Mouse (Mus musculus) ES-Bruce4 (cell line): Measurements from ENCODE around the gene Amtn. TPM values are rescaled to one million over a fixed set of nuclear protein-coding genes. Genes with fewer than 3 reads are reported as not detected.
"Not testable (repeated sequence)": the region's sequence is repeated elsewhere in the genome, so short reads cannot be mapped to it uniquely, and the experiment has no call there.

Experiments
- H3K27ac ChIP-seq: 2 replicates; pipeline ENCODE4 v1.5.1; 2012; ENCODE audit warnings: low read length, inconsistent platforms; ENCODE audit not compliant: insufficient read depth
- H3K27me3 ChIP-seq: 2 replicates; pipeline ENCODE4 v1.6.1; 2012; ENCODE audit warnings: mild to moderate bottlenecking, low read length, inconsistent platforms; ENCODE audit not compliant: control insufficient read depth, poor library complexity, insufficient read depth, severe bottlenecking
- H3K36me3 ChIP-seq: 2 replicates; pipeline ENCODE4 v1.6.1; 2012; ENCODE audit warnings: inconsistent platforms, mild to moderate bottlenecking, low read length, moderate library complexity; ENCODE audit not compliant: control insufficient read depth, poor library complexity, insufficient read depth, severe bottlenecking
- H3K4me1 ChIP-seq: one replicate; pipeline ENCODE4 v1.8.1; 2011; ENCODE audit warnings: low read length; ENCODE audit not compliant: control insufficient read depth, insufficient read depth
- H3K4me3 ChIP-seq: 2 replicates; pipeline ENCODE4 v1.5.1; 2011; ENCODE audit warnings: low read depth, mild to moderate bottlenecking, low read length
- H3K9ac ChIP-seq: 2 replicates; pipeline ENCODE4 v1.6.1; 2012; ENCODE audit warnings: low read depth, mild to moderate bottlenecking, inconsistent platforms; ENCODE audit not compliant: poor library complexity, severe bottlenecking
- H3K9me3 ChIP-seq: replicated peaks from 2 replicates; pipeline ENCODE4 v1.6.1; 2012; ENCODE audit warnings: mild to moderate bottlenecking, low read length, inconsistent platforms; ENCODE audit not compliant: control insufficient read depth, poor library complexity, insufficient read depth, severe bottlenecking
- CTCF ChIP-seq: IDR thresholded peaks from one replicate; pipeline ENCODE4 v1.8.1; 2011; ENCODE audit warnings: low read depth, low read length
- EP300 ChIP-seq: IDR thresholded peaks from 2 replicates; pipeline ENCODE4 v1.6.1; 2011; ENCODE audit warnings: low read depth, low read length; ENCODE audit not compliant: insufficient read depth
- POLR2A ChIP-seq: IDR thresholded peaks from one replicate; pipeline ENCODE4 v1.8.1; 2011; ENCODE audit warnings: low read length; ENCODE audit not compliant: insufficient read depth
- polyA plus RNA-seq: library from polyadenylated mRNA; stranded (reverse); fragments of >200 nt; gene quantifications from 2 replicates; pipeline ENCODE4 v1.2.4, GENCODE M21; 2011; ENCODE audit warnings: low read depth; ENCODE audit not compliant: missing spikeins, insufficient read depth, insufficient read length

Amtn gene
- not detected in 2 replicates for polyA plus RNA-seq

- Histone ChIP-seq H3K9ac (no peak within 1 kb of the TSS), H3K4me1 (no peaks in the 10 kb centered on the region), H3K27me3 (no peaks in the 10 kb centered on the region), H3K9me3 (no peaks in the 10 kb centered on the region), H3K36me3 (no peaks in the 10 kb centered on the region), H3K27ac (no peak within 1 kb of the TSS), H3K4me3 (no peak within 1 kb of the TSS)
- TF ChIP-seq CTCF (no peak), EP300 (no peak), POLR2A (no peak)
Observed at GRCm38 (mm10) chr5:88375808-88376207, at the start of gene Amtn. Gene Amtn (plus strand): TSS chr5:88376108.

- H3K9ac ChIP-seq, H3K4me3 ChIP-seq, H3K36me3 ChIP-seq, H3K9me3 ChIP-seq, H3K27ac ChIP-seq, H3K4me1 ChIP-seq, H3K27me3 ChIP-seq: not testable (repeated sequence)
- peak; percentile 77; the same call in 1 of the 2 replicates for TF ChIP-seq EP300
Observed at GRCm38 (mm10) chr5:88348533-88348932, 27.4 kb upstream of the Amtn start.

DNA sequence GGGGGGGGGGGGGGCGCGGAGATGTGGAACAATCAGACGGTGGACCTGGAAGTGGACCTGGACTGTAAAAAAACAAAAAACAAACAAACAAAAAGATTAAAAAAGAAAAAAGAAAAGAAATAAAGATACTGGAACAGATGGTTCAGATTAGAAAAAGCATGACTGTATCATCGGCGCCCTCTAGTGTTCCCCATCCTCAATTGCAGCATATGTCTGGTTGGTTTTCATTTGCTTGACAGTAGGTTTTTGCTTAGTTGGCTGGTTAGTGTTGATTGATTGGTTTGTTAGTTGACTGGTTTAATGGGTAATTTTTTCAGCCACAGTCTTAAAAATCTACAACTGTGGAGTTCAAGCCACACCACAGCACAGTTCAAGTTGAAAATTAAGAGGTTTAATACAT is 11.1 kb upstream of the Amtn start:
- no peaks in the 10 kb centered on the region for H3K36me3 ChIP-seq
- TF ChIP-seq EP300 = no peak
- TF ChIP-seq CTCF = peak; percentile 9
- H3K4me1 ChIP-seq = no peaks in the 10 kb centered on the region
- no peaks in the 10 kb centered on the region; the same call in 1 of the 2 replicates for H3K9me3 ChIP-seq
- no peaks in the 10 kb centered on the region for H3K27me3 ChIP-seq
- H3K27ac ChIP-seq = no peak overlapping the region
- H3K4me3 ChIP-seq = no peak overlapping the region
- no peak overlapping the region for H3K9ac ChIP-seq

GRCm38 (mm10) chr5:88366886-88367285 is 9.0 kb upstream of the Amtn start:
- H3K9me3 ChIP-seq = no peaks in the 10 kb centered on the region
- H3K9ac ChIP-seq = no peak overlapping the region
- H3K36me3 ChIP-seq = no peaks in the 10 kb centered on the region
- no peak overlapping the region for H3K4me3 ChIP-seq
- no peak overlapping the region for H3K27ac ChIP-seq
- no peak for TF ChIP-seq POLR2A
- no peak for TF ChIP-seq EP300
- TF ChIP-seq CTCF = no peak
- no peaks in the 10 kb centered on the region for H3K27me3 ChIP-seq
- no peaks in the 10 kb centered on the region for H3K4me1 ChIP-seq

DNA sequence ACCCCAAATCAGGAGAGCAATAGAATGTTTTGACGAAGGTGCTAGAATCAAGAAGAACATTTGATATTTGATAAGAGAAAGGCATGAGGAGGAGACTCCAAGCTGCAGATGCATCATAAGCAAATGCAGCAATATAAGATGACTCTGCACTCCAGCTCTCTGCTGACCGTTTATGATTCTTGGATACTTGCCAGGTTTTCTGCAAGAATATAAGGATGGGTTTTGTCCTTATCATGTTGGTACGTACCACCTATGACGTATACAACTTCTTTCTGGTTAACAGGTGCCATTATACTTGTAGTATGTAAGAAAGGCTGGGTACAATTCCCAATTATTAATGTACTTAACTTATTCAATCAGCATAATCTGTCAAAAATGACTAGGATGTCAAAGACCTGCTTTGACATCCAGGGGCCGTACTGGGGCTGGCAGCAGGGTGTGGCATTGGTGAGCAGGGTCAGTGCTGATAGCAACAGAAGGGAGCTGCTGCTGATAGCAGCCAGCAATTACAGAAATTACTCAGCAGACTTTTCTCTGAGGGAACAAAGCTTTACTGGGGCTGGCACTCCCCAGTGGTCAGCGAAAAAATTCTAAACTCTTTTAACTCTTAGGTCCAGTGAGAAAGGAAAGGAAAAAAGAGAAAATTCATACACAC is 5.2 kb upstream of the Amtn start:
- no peaks in the 10 kb centered on the region for H3K9me3 ChIP-seq
- no peaks in the 10 kb centered on the region for H3K4me1 ChIP-seq
- no peak overlapping the region for H3K4me3 ChIP-seq
- TF ChIP-seq EP300 (no peak), POLR2A (no peak), CTCF (no peak)
- no peak overlapping the region for H3K27ac ChIP-seq
- H3K9ac ChIP-seq = no peak overlapping the region
- no peaks in the 10 kb centered on the region for H3K36me3 ChIP-seq
- no peaks in the 10 kb centered on the region for H3K27me3 ChIP-seq

- no peaks in the 10 kb centered on the region for H3K36me3 ChIP-seq
- no peaks in the 10 kb centered on the region for H3K27me3 ChIP-seq
- no peak for TF ChIP-seq CTCF
- TF ChIP-seq EP300 = no peak
- no peak for TF ChIP-seq POLR2A
- H3K9me3 ChIP-seq = no peaks in the 10 kb centered on the region
- no peak overlapping the region for H3K9ac ChIP-seq
- no peak overlapping the region for H3K4me3 ChIP-seq
- H3K27ac ChIP-seq = no peak overlapping the region
- H3K4me1 ChIP-seq = no peaks in the 10 kb centered on the region
Observed at GRCm38 (mm10) chr5:88372563-88372962, 3.3 kb upstream of the Amtn start.

DNA sequence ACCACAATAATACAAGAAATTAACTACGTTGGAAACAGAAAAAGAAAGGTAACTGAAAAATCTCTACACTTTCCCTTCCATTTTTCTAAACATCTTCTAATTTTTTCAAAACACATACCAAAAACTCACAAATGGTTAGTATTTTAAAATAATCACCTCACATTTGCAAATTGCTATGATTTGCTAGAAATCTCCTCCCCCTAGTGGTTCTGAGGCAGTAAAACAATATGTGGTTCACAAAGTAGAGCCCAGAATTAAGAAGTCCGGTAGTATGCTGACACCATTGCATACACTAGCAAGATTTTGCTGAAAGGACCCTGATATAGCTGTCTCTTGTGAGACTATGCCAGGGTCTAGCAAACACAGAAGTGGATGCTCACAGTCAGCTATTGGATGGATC is 16.1 kb downstream of the Amtn start:
- not testable (repeated sequence) for H3K9ac ChIP-seq, H3K27me3 ChIP-seq, H3K9me3 ChIP-seq, H3K36me3 ChIP-seq, H3K27ac ChIP-seq, H3K4me1 ChIP-seq, H3K4me3 ChIP-seq
